Mouse (Mus musculus) forebrain, embryonic 13.5 days (tissue): ENCODE measurements around the gene Prkar1b. TPM values are rescaled to one million over a fixed set of nuclear protein-coding genes. Genes with fewer than 3 reads are reported as not detected.

Source experiments
- ATAC-seq: fragments of 200-750 bp; cut with Nextera tagmentation; 2 replicates; pipeline ENCODE4 v1.8.0; 2017
- H3K27ac ChIP-seq: fragments of 300-500 bp; sonication (generic); 2 replicates; pipeline ENCODE4 v1.5.1; 2015; ENCODE audit warnings: inconsistent platforms, mild to moderate bottlenecking, moderate library complexity
- H3K27me3 ChIP-seq: fragments of 300-500 bp; sonication (generic); 2 replicates; pipeline ENCODE4 v1.6.1; 2015; ENCODE audit warnings: mild to moderate bottlenecking, inconsistent platforms
- H3K36me3 ChIP-seq: fragments of 300-500 bp; sonication (generic); 2 replicates; pipeline ENCODE4 v1.6.1; 2015; ENCODE audit warnings: mild to moderate bottlenecking, inconsistent platforms; ENCODE audit not compliant: poor library complexity, severe bottlenecking
- H3K4me1 ChIP-seq: fragments of 300-500 bp; sonication (generic); 2 replicates; pipeline ENCODE4 v1.6.1; 2015; ENCODE audit warnings: inconsistent platforms
- H3K4me2 ChIP-seq: fragments of 300-500 bp; sonication (generic); 2 replicates; pipeline ENCODE4 v1.6.1; 2015; ENCODE audit warnings: inconsistent platforms, mild to moderate bottlenecking, moderate library complexity
- H3K4me3 ChIP-seq: fragments of 300-500 bp; sonication (generic); 2 replicates; pipeline ENCODE4 v1.5.1; 2015; ENCODE audit warnings: mild to moderate bottlenecking, inconsistent platforms
- H3K9ac ChIP-seq: fragments of 300-500 bp; sonication (generic); 2 replicates; pipeline ENCODE4 v1.6.1; 2015; ENCODE audit warnings: mild to moderate bottlenecking, inconsistent platforms
- H3K9me3 ChIP-seq: fragments of 300-500 bp; sonication (generic); replicated peaks from 2 replicates; pipeline ENCODE4 v1.6.1; 2016; ENCODE audit warnings: inconsistent platforms
- WGBS: fragments of 180-500 bp; shearing (Covaris S2); methylation state at CpG from one replicate; pipeline ENCODE4 v1.1.7; 2015; 5-methylcytosine and 5-hydroxymethylcytosine counted together
- polyA plus RNA-seq: library from polyadenylated mRNA; unstranded; fragments of >200 nt; fragmentation: Nextera tagmentation; extraction: Ambion mirVana; gene quantifications from 2 replicates; pipeline ENCODE4 v1.2.1, GENCODE M21; 2015

Gene Prkar1b
- polyA plus RNA-seq, 1 experiment from 2014 or later, result 63.4 TPM

DNA sequence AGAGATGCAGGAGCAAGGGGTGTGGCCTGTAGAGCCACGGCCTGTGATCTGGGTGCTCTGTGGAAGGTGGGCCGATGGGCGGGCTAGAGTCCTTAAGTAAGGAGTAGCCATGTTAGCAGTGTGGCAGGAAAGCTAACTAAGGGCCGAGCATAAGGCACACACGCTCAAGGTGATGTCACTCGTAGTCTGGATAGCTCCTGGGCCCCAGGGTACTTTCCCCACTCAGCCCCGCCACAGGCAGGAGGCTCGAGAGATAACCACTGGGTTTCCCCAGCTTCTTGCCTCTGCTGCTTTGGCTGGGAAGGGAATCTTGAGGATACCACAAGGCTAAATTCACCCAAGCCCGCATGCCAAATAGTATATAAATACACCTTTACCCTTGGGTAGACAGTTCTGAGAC is 178.4 kb downstream of the Prkar1b start:
- Histone ChIP-seq H3K4me2 (no peak overlapping the region), H3K4me3 (no peak overlapping the region), H3K9ac (no peak overlapping the region), H3K36me3 (no peaks in the 10 kb centered on the region), H3K4me1 (peaks cover 15% of the 10 kb centered on the region), H3K27ac (no peak overlapping the region), H3K27me3 (no peaks in the 10 kb centered on the region), H3K9me3 (no peaks in the 10 kb centered on the region)
- ATAC-seq, result no peak
- 85% methylated on average over 9 of the region's 9 CpGs for whole genome bisulfite sequencing

- H3K4me2 ChIP-seq, result no peak overlapping the region
- no peak overlapping the region for H3K9ac ChIP-seq
- peaks cover 28% of the 10 kb centered on the region for H3K4me1 ChIP-seq
- no peaks in the 10 kb centered on the region for H3K9me3 ChIP-seq
- no peak overlapping the region for H3K4me3 ChIP-seq
- 56% methylated on average over 7 of the region's 7 CpGs for WGBS
- no peak overlapping the region for H3K27ac ChIP-seq
- H3K36me3 ChIP-seq, result no peaks in the 10 kb centered on the region
- no peaks in the 10 kb centered on the region for H3K27me3 ChIP-seq
- no peak for ATAC-seq
Observed at GRCm38 (mm10) chr5:138970056-138970490, 179.7 kb downstream of the Prkar1b start.

Other genes with a start within 250 kb of the Prkar1b start
- gene Pdgfa, start 152.6 kb downstream of the Prkar1b start, polyA plus RNA-seq, result 7.7 and 10.3 TPM in 2 replicates
- 3.1 and 3.4 TPM in 2 replicates for gene Dnaaf5, start 222 bp upstream of the Prkar1b start, polyA plus RNA-seq
- 43.9 and 50.2 TPM in 2 replicates for gene Sun1, start 50.6 kb upstream of the Prkar1b start, polyA plus RNA-seq
- gene Get4, start 102.3 kb upstream of the Prkar1b start, polyA plus RNA-seq, result 122 and 137 TPM in 2 replicates
- 3.8 and 7.0 TPM in 2 replicates for gene Adap1, start 175.6 kb upstream of the Prkar1b start, polyA plus RNA-seq
- gene Cox19, start 201.4 kb upstream of the Prkar1b start, polyA plus RNA-seq, result 111 and 117 TPM in 2 replicates
- not detected in 2 replicates for gene Cyp2w1, start 202.6 kb upstream of the Prkar1b start, polyA plus RNA-seq
- 0.93 and 0.97 TPM in 2 replicates for gene Gpr146, start 227.7 kb upstream of the Prkar1b start, polyA plus RNA-seq